Mouse (Mus musculus): Measurements from ENCODE around the gene Myh14.

Gene Myh14

GRCm38 (mm10) chr7:44669103-44669502 is 1.5 kb downstream of the Myh14 start:
- no peak for DNase-seq (ENCODE audit: low spot score)

- no peak for DNase-seq (ENCODE audit: low spot score)
Observed at GRCm38 (mm10) chr7:44667996-44668738, 2.5 kb downstream of the Myh14 start.

GRCm38 (mm10) chr7:44666462-44666861 is 4.2 kb downstream of the Myh14 start:
- no peak for DNase-seq (ENCODE audit: low spot score)

DNA sequence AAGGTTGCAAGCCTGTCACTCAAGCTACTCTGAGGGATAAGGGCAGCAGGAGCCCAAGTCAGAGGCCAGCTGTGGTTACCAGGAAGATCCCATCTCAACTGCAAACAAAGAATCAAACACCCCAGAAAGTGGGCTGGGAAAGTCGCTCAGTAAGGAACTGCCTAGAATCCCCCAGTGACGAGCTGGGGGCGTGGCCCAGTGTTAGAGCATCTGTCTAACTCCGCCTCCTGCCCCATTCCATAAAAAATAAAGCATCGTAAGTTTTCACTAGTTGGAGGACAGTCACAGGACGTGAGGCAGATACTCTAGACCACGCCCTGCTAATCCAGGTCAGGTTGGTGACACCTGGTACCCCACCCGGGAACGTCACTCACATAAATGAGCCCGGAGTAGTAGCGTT is 5.9 kb downstream of the Myh14 start:
- DNase-seq (ENCODE audit: low spot score), result no peak

DNA sequence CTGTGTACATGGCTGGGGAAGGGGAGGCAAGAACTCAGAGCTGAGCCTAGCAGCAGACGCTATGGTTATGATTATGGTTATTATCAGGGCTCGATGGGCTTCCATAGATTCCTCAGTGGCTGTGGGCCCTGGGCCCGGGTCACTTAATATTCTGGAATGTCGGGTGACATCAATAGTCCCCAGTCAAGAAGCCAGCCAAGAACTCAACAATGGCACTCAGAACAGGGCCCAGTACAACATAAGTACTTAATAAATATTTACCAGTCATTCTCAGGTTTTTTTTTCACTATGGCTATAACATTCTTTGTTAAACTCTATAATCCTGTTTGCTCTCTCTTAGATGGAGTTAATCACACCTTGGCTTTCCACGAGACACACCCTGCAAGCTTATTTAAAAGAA is 7.1 kb downstream of the Myh14 start:
- no peak for DNase-seq (ENCODE audit: low spot score)

DNA sequence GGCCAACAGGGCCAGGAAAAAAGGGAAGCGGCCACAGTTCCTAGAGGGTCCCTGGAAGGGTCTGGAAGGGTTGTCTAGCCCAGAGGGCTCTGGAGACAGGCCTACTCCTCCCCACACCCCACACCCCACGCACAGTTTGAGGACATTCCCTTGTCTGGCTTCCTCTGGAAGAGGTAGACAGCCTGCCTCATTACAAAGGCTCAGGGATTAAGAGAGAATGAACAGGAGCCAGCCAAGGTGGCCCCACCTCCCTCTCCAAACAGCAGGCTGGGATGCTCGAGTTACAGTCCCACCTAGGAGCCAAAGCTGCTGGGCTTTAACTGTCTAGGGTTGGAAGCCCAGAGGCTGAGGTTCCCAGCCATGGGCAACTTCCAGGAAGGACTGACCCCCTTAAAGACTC is 8.1 kb downstream of the Myh14 start:
- no peak for DNase-seq (ENCODE audit: low spot score)

DNA sequence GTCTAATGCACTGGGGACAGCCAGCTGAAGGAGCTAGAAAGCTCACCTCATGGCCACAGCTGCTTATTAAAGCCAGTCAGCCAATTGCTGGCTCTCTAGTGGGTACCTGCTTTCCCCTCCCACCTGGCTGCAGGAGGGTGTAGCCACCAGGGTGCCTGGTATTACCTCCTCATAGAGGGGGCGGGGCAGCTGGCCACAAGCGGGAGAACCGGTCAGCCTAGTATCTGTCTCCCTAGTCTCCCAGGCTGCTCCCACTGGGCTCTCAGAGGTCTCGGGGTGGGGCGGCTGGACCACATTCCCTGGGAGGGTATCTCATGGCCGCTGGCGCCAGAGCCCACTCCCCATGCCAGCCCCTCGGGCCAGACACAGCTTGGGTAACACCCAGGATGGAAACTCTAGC is 8.5 kb downstream of the Myh14 start:
- DNase-seq (ENCODE audit: low spot score), result no peak

DNA sequence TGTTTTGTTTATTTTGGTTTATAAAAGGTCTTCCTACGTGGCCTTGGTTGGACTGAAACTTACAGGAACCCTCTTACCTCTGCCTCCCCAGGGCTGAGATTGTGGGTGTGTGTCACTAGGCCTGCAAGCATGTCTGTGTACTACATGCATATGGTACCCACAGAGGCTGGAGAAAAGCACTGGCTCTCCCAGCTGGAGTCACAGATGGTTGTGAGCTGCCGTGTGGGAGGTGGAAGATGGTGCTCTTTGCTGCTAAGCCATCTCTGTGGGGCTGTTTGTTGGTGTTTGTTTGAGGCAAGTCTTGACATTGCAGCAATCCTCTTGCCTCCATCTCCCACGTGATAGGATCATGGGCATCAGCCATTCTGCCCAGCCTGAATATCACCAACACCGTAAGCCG is 9.4 kb downstream of the Myh14 start:
- peak; percentile 62 for DNase-seq (ENCODE audit: low spot score)

GRCm38 (mm10) chr7:44655504-44655903 is 15.1 kb downstream of the Myh14 start:
- DNase-seq (ENCODE audit: low spot score), result no peak

DNA sequence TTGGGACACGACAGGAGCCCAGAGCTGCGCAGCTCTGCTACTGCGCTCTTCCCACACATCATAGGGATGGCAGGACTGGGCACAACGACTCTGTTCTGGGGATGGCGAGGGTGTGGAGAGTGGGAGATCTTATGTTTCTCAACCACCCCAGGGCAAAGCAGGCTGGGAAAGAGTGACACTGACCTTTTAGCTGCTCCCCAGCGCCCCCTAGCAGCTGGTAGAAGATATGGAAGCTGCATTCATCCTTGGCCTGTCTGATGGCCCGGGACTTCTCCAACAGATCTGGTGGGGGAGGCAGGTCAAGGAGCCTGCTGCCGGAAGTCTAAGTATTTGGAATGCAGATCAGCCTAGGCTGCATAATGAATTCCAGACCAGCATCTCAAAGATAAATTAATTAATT is 16.9 kb downstream of the Myh14 start:
- no peak for DNase-seq (ENCODE audit: low spot score)

- no peak for DNase-seq (ENCODE audit: low spot score)
Observed at GRCm38 (mm10) chr7:44651416-44651815, 19.2 kb downstream of the Myh14 start.

- no peak for DNase-seq (ENCODE audit: low spot score)
Observed at GRCm38 (mm10) chr7:44649990-44650389, 20.7 kb downstream of the Myh14 start.

GRCm38 (mm10) chr7:44649094-44649610 is 21.5 kb downstream of the Myh14 start:
- no peak for DNase-seq (ENCODE audit: low spot score)

- DNase-seq (ENCODE audit: low spot score), result no peak
Observed at GRCm38 (mm10) chr7:44647729-44648128, 22.9 kb downstream of the Myh14 start.

- no peak for DNase-seq (ENCODE audit: low spot score)
Observed at GRCm38 (mm10) chr7:44647042-44647724, 23.5 kb downstream of the Myh14 start.

DNA sequence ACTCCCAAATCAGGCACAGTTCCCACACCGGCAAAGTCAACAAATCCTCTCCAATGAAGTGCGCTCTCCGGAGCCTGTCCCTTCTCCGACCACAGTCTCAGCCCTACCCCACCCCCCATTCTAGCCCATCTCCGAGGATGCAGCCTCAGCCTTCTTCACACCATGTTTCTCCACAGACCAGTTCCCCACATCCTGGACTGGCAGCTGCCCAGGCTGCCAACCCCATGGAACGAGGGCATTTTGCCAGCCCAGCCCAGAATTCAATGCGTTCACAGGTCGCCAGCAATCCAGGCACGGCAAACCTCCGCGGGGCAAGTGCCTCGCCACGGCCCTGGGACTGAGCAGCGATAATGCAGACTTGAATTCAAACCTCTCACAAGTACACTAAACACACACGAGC is 24.7 kb downstream of the Myh14 start:
- DNase-seq (ENCODE audit: low spot score), result no peak

DNA sequence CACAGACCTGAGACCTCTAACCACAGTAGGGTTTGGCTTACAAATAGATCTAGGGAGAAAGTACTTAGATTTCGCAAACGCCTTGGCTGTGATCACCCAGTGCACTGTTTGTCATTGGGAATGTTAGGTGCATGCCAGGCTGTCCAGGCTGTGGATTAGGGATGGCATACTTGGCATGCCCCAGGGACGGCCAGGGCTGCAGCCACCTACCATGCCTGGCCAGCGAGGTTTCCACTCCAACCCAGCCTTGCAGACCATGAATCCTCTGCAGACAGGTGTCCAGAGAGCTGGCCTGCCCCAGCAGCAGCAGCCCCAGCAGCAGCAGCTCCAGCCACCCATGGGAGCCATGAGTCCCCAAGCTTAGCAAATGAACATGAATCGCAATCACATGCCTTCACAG is 25.4 kb downstream of the Myh14 start:
- DNase-seq (ENCODE audit: low spot score), result no peak

- DNase-seq (ENCODE audit: low spot score), result no peak
Observed at GRCm38 (mm10) chr7:44641887-44642286, 28.8 kb downstream of the Myh14 start.

DNA sequence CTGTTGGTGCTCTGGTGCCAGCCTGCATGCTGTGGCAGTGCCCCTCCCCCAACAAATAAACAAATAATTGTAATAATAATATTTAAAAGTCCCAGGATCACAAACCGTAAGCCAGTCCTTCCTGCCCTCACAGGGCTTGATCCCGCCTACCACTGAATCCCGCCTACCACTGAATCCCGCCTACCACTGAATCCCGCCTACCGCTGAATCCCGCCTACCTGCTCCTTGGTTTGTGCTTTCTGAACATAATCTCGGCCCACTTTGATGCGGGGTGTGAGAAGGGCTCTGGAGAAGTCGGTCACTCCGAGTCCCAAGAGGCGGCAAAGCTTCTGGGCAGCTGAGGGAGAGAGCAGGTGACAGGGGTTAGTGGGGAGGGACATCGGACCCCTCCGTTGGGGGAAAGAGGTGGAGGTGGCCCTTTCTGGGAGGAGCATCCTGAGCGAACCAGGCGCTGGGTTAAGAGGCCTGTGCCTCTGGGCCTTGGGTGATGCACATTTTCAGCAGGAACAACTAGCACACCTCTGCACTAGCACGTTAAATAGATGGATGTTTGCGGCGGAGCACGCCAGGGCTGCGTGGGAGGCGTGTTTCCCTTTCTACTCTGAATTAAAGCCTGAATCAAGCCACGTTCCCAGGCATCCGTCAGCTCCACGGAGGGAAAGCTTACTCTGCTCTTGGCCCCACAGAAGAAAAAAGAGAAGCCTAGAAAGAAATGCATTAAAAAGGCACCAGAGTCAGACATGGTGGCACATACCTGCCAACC is 29.6 kb downstream of the Myh14 start:
- DNase-seq (ENCODE audit: low spot score), result peak; percentile 36

DNA sequence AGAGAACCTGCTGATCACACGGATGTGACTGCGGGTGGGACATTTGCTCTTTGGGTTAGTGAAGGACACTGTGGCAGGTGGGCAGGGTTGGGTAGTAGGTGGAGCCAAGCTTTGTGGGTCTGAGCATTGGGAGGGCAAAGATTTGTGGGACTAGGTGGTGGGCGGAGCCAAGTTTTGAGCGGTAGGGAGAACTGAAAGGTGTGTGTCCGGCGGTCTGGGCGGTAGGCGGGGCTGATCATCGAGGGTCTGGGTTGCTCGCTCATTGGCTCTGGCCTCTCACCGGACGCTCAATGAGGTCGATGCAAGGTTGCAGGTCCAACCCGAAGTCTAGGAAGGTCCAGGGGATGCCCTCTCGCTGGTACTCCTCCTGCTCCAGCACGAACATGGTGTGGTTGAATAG is 32.0 kb downstream of the Myh14 start:
- no peak for DNase-seq (ENCODE audit: low spot score)

DNA sequence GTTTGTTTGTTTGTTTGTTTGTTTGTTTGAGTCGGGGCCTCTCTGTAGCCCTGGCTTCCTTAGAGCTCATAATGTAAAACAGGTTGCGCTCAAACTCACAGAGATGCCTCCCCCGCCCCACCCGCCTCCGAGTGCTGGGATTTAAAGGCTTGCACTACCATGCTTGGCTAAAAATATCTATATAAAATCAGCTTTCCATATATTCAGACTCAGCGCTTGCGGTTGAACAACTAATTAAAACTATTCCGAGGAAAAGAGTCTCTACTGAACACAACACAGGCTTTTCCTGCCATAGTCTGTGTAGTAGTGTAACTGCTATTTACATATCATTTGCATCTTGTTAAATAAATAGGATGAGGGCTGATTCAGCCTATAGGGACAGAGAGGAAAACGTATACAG is 34.0 kb downstream of the Myh14 start:
- no peak for DNase-seq (ENCODE audit: low spot score)

- DNase-seq (ENCODE audit: low spot score), result no peak
Observed at GRCm38 (mm10) chr7:44633407-44633806, 37.2 kb downstream of the Myh14 start.

DNA sequence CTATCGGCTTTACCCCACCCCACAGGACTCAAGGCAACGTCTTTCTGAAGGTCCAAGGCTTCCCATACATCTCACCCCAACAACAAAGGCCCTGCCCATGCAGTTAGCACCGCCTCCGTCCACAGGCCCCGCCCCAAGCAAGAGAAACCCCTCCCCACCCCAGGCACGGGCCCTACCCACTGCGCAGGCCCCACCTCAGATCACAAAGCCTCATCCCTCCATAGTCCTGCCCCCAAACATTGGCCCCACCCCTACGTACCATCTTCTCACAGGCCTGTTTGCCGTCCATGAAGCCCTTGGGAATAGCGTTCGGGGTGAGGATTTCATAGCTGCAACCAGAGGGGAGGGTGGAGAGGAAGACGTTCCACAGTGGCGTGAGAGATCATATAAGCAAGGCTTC is 38.0 kb downstream of the Myh14 start:
- DNase-seq (ENCODE audit: low spot score), result no peak

Measured in left cerebral cortex, adult 11 months (tissue).